Comparison of ENCODE assay signal across 8 mouse cellular contexts in the genomic region with DNA sequence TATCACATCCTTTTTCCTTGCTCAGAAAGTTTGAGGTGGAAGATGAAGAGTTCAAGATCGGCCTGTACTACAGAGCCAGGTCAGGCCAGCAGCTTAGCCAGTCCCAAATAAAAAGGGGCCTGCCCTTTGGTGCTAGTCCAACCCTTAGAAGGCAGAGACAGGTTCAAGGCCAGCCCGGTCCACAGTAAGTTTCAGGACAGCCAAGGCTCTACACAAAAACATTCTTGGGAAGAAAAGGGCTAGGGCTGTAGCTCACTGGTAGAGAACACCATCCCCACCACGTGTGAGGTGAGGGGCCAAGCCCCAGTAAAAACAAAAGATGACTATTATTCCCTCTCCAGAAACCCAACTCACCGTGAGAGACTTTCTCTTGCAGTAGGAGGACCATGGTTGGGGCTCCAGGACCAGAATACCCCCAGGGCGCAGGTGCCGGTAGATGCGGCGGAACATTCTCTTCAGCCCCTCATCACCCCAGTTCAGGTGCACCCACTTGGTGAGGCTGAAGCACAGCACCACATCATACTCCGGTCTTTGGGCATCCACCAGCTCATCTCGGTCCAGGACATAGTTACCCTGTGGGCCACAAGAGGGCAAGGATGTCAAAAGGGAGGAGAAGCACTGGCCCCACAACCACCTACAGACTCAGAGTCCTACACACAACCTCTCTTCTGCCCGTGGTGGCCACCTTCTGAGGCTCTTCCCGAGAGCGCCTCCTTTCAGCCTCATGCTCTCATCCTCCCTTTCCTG. TPM values are rescaled to one million over a fixed set of nuclear protein-coding genes. Genes with fewer than 3 reads are reported as not detected.
DNase-seq lines count a peak whose midpoint lies in the region; ATAC-seq and TF ChIP-seq lines count a peak whose summit lies in the region.

No protein-coding gene starts in this region.

- in situ Hi-C loops in ES-E14 (cut with MboI; ENCODE audit: low sequenced_read_pairs in 2 of 2, unreplicated experiment in 2 of 2), result loop anchor here in 1 of 2 experiments (10.0 kb wide), 1 partner anchor 382 kb away; a partner anchor contains a TSS

- peaks cover 23 to 39% of the 10 kb centered on the region in 2 experiments for H3K4me1 ChIP-seq in heart, embryonic 14.5 days (ENCODE audit: control insufficient read depth in 2 of 2, insufficient read depth in 2 of 2, low read length in 2 of 2)
- H3K4me1 ChIP-seq in ES-E14 (ENCODE audit: control insufficient read depth in 2 of 2, insufficient read depth in 2 of 2, low read length in 2 of 2, poor library complexity in 1 of 2), result peaks cover 2 to 22% of the 10 kb centered on the region in 2 experiments
- peaks cover 49% of the 10 kb centered on the region for H3K4me1 ChIP-seq in forebrain, embryonic 16.5 days (replicated peaks; ENCODE audit: control insufficient read depth, insufficient read depth, low read length)
- peaks cover 43% of the 10 kb centered on the region for H3K4me1 ChIP-seq in liver, embryonic 16.5 days (ENCODE audit: control insufficient read depth, low read depth, low read length)

- 76% methylated on average over 13 of the region's 13 CpGs for WGBS in heart, embryonic 14.5 days
- 78% methylated on average over 13 of the region's 13 CpGs for WGBS in forebrain, embryonic 16.5 days
- WGBS in liver, embryonic 16.5 days (ENCODE audit: insufficient replicate concordance), result 77% methylated on average over 13 of the region's 13 CpGs

- no peak for DNase-seq in heart, adult 8-10 months (ENCODE audit: low spot score)
- no peak for DNase-seq in ES-E14 (ENCODE audit: low read depth, low spot score)
- DNase-seq in gastrocnemius, postnatal 14 days, result no peak
- DNase-seq in right cerebral cortex, postnatal 10 days (ENCODE audit: low spot score in 2 of 2), result no peak
- no peak for DNase-seq in embryo, embryonic 10 days (ENCODE audit: low spot score)

- ATAC-seq in heart, embryonic 14.5 days (ENCODE audit: insufficient number of reproducible peaks, insufficient read depth, low FRiP score, low read depth), result no peak
- no peak for ATAC-seq in forebrain, embryonic 16.5 days
- ATAC-seq in liver, embryonic 16.5 days (ENCODE audit: low read depth), result no peak

- H3K9me3 ChIP-seq in heart, embryonic 14.5 days (ENCODE audit: control insufficient read depth, low read length), result no peaks in the 10 kb centered on the region
- H3K9me3 ChIP-seq in ES-E14 (ENCODE audit: control insufficient read depth, insufficient read depth, low read depth, low read length), result no peaks in the 10 kb centered on the region
- H3K9me3 ChIP-seq in forebrain, embryonic 16.5 days (ENCODE audit: control insufficient read depth, low read length), result no peaks in the 10 kb centered on the region
- no peaks in the 10 kb centered on the region for H3K9me3 ChIP-seq in liver, embryonic 16.5 days (replicated peaks; ENCODE audit: control insufficient read depth, low read length)

- peak overlapping the region in 1 of 2 experiments; percentile 63; a peak in 2 of 4 replicates for H3K4me3 ChIP-seq in heart, embryonic 14.5 days (ENCODE audit: control insufficient read depth in 1 of 2, insufficient read depth in 1 of 2, low read depth in 1 of 2, low read length in 2 of 2)
- H3K4me3 ChIP-seq in ES-E14 (ENCODE audit: insufficient read depth in 1 of 2, low read depth in 1 of 2, low read length in 2 of 2, poor library complexity in 1 of 2, severe bottlenecking in 1 of 2), result peak overlapping the region in 1 of 2 experiments; percentile 73; a peak in 1 of 4 replicates
- H3K4me3 ChIP-seq in forebrain, embryonic 16.5 days (replicated peaks; ENCODE audit: low read length), result peak overlapping the region; percentile 22
- H3K4me3 ChIP-seq in liver, embryonic 16.5 days (ENCODE audit: low read depth, low read length), result no peak overlapping the region

- H3K36me3 ChIP-seq in heart, embryonic 14.5 days (ENCODE audit: control insufficient read depth, insufficient read depth, low read length), result peaks cover 50% of the 10 kb centered on the region
- H3K36me3 ChIP-seq in ES-E14 (ENCODE audit: control insufficient read depth, insufficient read depth, low read length, poor library complexity, severe bottlenecking), result peaks cover 46% of the 10 kb centered on the region
- H3K36me3 ChIP-seq in forebrain, embryonic 16.5 days (ENCODE audit: control insufficient read depth, insufficient read depth), result peaks cover 14% of the 10 kb centered on the region
- H3K36me3 ChIP-seq in liver, embryonic 16.5 days (ENCODE audit: control insufficient read depth, insufficient read depth), result peaks cover 29% of the 10 kb centered on the region

- intact Hi-C loops in gastrocnemius, postnatal 14 days (cut with DNase I; ENCODE audit: low total_unique reads), result no loop called here

- no peak overlapping the region for H3K27ac ChIP-seq in heart, embryonic 14.5 days (replicated peaks in 1 of 2; ENCODE audit: control insufficient read depth in 1 of 2, insufficient read depth in 1 of 2, low read depth in 2 of 2, low read length in 2 of 2)
- H3K27ac ChIP-seq in ES-E14 (ENCODE audit: insufficient read depth, low read depth, low read length, poor library complexity, severe bottlenecking), result no peak overlapping the region
- H3K27ac ChIP-seq in forebrain, embryonic 16.5 days (ENCODE audit: low read length), result no peak overlapping the region
- H3K27ac ChIP-seq in liver, embryonic 16.5 days (ENCODE audit: low read length), result no peak overlapping the region

- H3K9ac ChIP-seq in heart, embryonic 14.5 days (ENCODE audit: low read length), result peak overlapping the region; percentile 96
- H3K9ac ChIP-seq in ES-E14 (ENCODE audit: insufficient read depth, low read depth, low read length, poor library complexity, severe bottlenecking), result peak overlapping the region; percentile 1; the same call in 1 of the 2 replicates
- H3K9ac ChIP-seq in forebrain, embryonic 16.5 days (replicated peaks; ENCODE audit: low read depth, low read length), result no peak overlapping the region
- peak overlapping the region; percentile 27; the same call in 1 of the 2 replicates for H3K9ac ChIP-seq in liver, embryonic 16.5 days (ENCODE audit: low read depth, low read length)

- H3K4me2 ChIP-seq in heart, embryonic 14.5 days (ENCODE audit: low read length), result peak overlapping the region; percentile 71
- peak overlapping the region; percentile 89 for H3K4me2 ChIP-seq in forebrain, embryonic 16.5 days (ENCODE audit: low read length)
- 0 out of 2 replicates have a peak overlapping the region, but pooled peaks have one; percentile 99 for H3K4me2 ChIP-seq in liver, embryonic 16.5 days (ENCODE audit: low read depth, low read length)

- H3K27me3 ChIP-seq in heart, embryonic 14.5 days (ENCODE audit: control insufficient read depth, insufficient read depth, low read length), result no peaks in the 10 kb centered on the region
- no peaks in the 10 kb centered on the region for H3K27me3 ChIP-seq in forebrain, embryonic 16.5 days (replicated peaks; ENCODE audit: control insufficient read depth, insufficient read depth, low read length)
- no peaks in the 10 kb centered on the region for H3K27me3 ChIP-seq in liver, embryonic 16.5 days (ENCODE audit: control insufficient read depth, insufficient read depth, low read depth, low read length)

TF ChIP-seq in ES-E14, 5 proteins besides CTCF, POLR2A, EP300 and RAD21:
- TF ChIP-seq ZC3H11A (IDR thresholded peaks at IDR 0.05; ENCODE audit: borderline replicate concordance, low read depth, low read length) (no peak), MAFK (IDR thresholded peaks at IDR 0.05; ENCODE audit: insufficient read depth, low read depth, low read length) (no peak), CHD2 (IDR thresholded peaks at IDR 0.05; ENCODE audit: low read depth, low read length) (no peak), HCFC1 (IDR thresholded peaks at IDR 0.05; ENCODE audit: borderline replicate concordance, insufficient read depth, low read length) (no peak), ZNF384 (IDR thresholded peaks at IDR 0.05; ENCODE audit: low read depth, low read length) (no peak)
TF ChIP-seq in ES-E14: peak in this region for 0.

RNA-seq across cellular contexts. Expression of a gene that starts 4.3 kb away (rescaled TPM):
- 29.8 and 36.7 TPM in 2 replicates for polyA plus RNA-seq in heart, embryonic 14.5 days (2014; fragmentation: Nextera tagmentation; extraction: Ambion mirVana)
- total RNA-seq in heart, adult 8-10 months (2022), result 10 to 100 TPM in 1 of 4 experiments, 1 to 10 TPM in 3; 7.9 to 12.7 (median 8.6) TPM
- 27.6 and 34.5 TPM in 2 replicates for total RNA-seq in ES-E14 (2012; rRNA removed)
- polyA plus RNA-seq in forebrain, embryonic 16.5 days (2015; fragmentation: Nextera tagmentation; extraction: Ambion mirVana), result 28.7 and 34.4 TPM in 2 replicates
- polyA plus RNA-seq in liver, embryonic 16.5 days (2015; fragmentation: Nextera tagmentation; extraction: Ambion mirVana), result 14.8 and 15.5 TPM in 2 replicates
- 1 to 10 TPM; 6.8 to 7.2 TPM for total RNA-seq in gastrocnemius, postnatal 14 days (2021)

RNA-seq across cellular contexts. Expression of a gene that starts 4.5 kb away (rescaled TPM):
- 7.9 and 9.2 TPM in 2 replicates for polyA plus RNA-seq in heart, embryonic 14.5 days (2014; fragmentation: Nextera tagmentation; extraction: Ambion mirVana)
- total RNA-seq in heart, adult 8-10 months (2022), result 10 to 100 TPM; 28.9 to 34.2 (median 31.4) TPM
- total RNA-seq in ES-E14 (2012; rRNA removed), result 42.3 and 43.0 TPM in 2 replicates
- 10.2 and 11.9 TPM in 2 replicates for polyA plus RNA-seq in forebrain, embryonic 16.5 days (2015; fragmentation: Nextera tagmentation; extraction: Ambion mirVana)
- 3.8 and 4.6 TPM in 2 replicates for polyA plus RNA-seq in liver, embryonic 16.5 days (2015; fragmentation: Nextera tagmentation; extraction: Ambion mirVana)
- total RNA-seq in gastrocnemius, postnatal 14 days (2021), result 10 to 100 TPM; 20.7 to 21.1 TPM

RNA-seq across cellular contexts. Expression of a gene that starts 4.6 kb away (rescaled TPM):
- 7.3 and 7.6 TPM in 2 replicates for polyA plus RNA-seq in heart, embryonic 14.5 days (2014; fragmentation: Nextera tagmentation; extraction: Ambion mirVana)
- total RNA-seq in heart, adult 8-10 months (2022), result under 1 TPM; 0.31 to 0.57 (median 0.54) TPM
- 24.5 and 33.0 TPM in 2 replicates for total RNA-seq in ES-E14 (2012; rRNA removed)
- 11.1 and 11.2 TPM in 2 replicates for polyA plus RNA-seq in forebrain, embryonic 16.5 days (2015; fragmentation: Nextera tagmentation; extraction: Ambion mirVana)
- 3.8 and 4.0 TPM in 2 replicates for polyA plus RNA-seq in liver, embryonic 16.5 days (2015; fragmentation: Nextera tagmentation; extraction: Ambion mirVana)
- total RNA-seq in gastrocnemius, postnatal 14 days (2021), result 1 to 10 TPM in 1 of 2 experiments, under 1 TPM in 1; 0.84 to 1.7 TPM

RNA-seq across cellular contexts. Expression of a gene that starts 37.4 kb away (rescaled TPM):
- polyA plus RNA-seq in heart, embryonic 14.5 days (2014; fragmentation: Nextera tagmentation; extraction: Ambion mirVana), result 144 and 147 TPM in 2 replicates
- 100 to 1,000 TPM; 237 to 281 (median 242) TPM for total RNA-seq in heart, adult 8-10 months (2022)
- total RNA-seq in ES-E14 (2012; rRNA removed), result 15.9 and 21.6 TPM in 2 replicates
- polyA plus RNA-seq in forebrain, embryonic 16.5 days (2015; fragmentation: Nextera tagmentation; extraction: Ambion mirVana), result 69.1 and 72.2 TPM in 2 replicates
- polyA plus RNA-seq in liver, embryonic 16.5 days (2015; fragmentation: Nextera tagmentation; extraction: Ambion mirVana), result 59.8 and 64.4 TPM in 2 replicates
- 100 to 1,000 TPM; 118 to 156 TPM for total RNA-seq in gastrocnemius, postnatal 14 days (2021)

RNA-seq across cellular contexts. Expression of a gene that starts 41.5 kb away (rescaled TPM):
- 0.57 and 1.00 TPM in 2 replicates for polyA plus RNA-seq in heart, embryonic 14.5 days (2014; fragmentation: Nextera tagmentation; extraction: Ambion mirVana)
- under 1 TPM; 0.35 to 0.89 (median 0.81) TPM for total RNA-seq in heart, adult 8-10 months (2022)
- 5.9 and 7.4 TPM in 2 replicates for total RNA-seq in ES-E14 (2012; rRNA removed)
- polyA plus RNA-seq in forebrain, embryonic 16.5 days (2015; fragmentation: Nextera tagmentation; extraction: Ambion mirVana), result 52.3 and 59.8 TPM in 2 replicates
- polyA plus RNA-seq in liver, embryonic 16.5 days (2015; fragmentation: Nextera tagmentation; extraction: Ambion mirVana), result 0.21 and 0.33 TPM in 2 replicates
- under 1 TPM; 0.39 to 0.42 TPM for total RNA-seq in gastrocnemius, postnatal 14 days (2021)
